Mouse (Mus musculus): ENCODE measurements at regions not wholly inside any gene's neighbourhood (a gene's known extent, or its start where the extent isn't known, plus 50 kb on each side); places are given as distances from the start of the nearest gene placed in this dataset.

GRCm38 (mm10) chr17:75877848-75878247, 326.1 kb upstream of the Fam98a start:
- Histone ChIP-seq H3K27me3 (replicated peaks; ENCODE audit: low read depth, poor library complexity, severe bottlenecking) (no peaks in the 10 kb centered on the region), H3K4me3 (no peak overlapping the region), H3K27ac (replicated peaks) (no peak overlapping the region), H3K4me1 (no peaks in the 10 kb centered on the region), H3K9me3 (no peaks in the 10 kb centered on the region), H3K36me3 (replicated peaks) (no peaks in the 10 kb centered on the region)
- 38% methylated on average over 1 of the region's 1 CpGs for WGBS
- no peak for DNase-seq (ENCODE audit: low spot score)

GRCm38 (mm10) chr17:75876895-75877294, 325.1 kb upstream of the Fam98a start:
- no peak overlapping the region for H3K27ac ChIP-seq (replicated peaks)
- WGBS, result 81% methylated on average over 7 of the region's 7 CpGs
- H3K36me3 ChIP-seq (replicated peaks), result no peaks in the 10 kb centered on the region
- no peaks in the 10 kb centered on the region for H3K9me3 ChIP-seq
- no peak for DNase-seq (ENCODE audit: low spot score)
- H3K4me3 ChIP-seq, result no peak overlapping the region
- H3K4me1 ChIP-seq, result no peaks in the 10 kb centered on the region
- H3K27me3 ChIP-seq (replicated peaks; ENCODE audit: low read depth, poor library complexity, severe bottlenecking), result no peaks in the 10 kb centered on the region

DNA sequence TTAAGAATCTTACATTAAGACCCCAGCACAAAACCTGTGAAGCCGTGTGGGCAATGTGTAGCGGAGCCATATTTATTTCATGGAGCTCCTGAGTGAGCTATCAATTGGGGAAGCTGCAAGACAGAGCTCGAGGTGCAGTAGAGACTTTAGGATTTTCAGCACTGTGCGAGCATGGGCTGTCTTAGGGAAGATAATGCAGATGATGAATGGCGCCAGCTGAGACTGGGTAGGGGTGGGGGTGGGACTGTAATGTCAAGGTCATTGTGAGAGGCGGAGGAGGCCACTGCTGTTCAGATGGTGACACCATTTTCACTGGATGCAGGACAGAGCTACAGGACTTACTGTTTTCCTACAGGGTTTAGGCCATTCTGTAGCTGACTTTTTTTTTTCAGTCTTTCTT, 322.8 kb upstream of the Fam98a start:
- no peak overlapping the region for H3K4me3 ChIP-seq
- H3K27ac ChIP-seq (replicated peaks), result no peak overlapping the region
- no peaks in the 10 kb centered on the region for H3K36me3 ChIP-seq (replicated peaks)
- H3K27me3 ChIP-seq (replicated peaks; ENCODE audit: low read depth, poor library complexity, severe bottlenecking), result no peaks in the 10 kb centered on the region
- H3K4me1 ChIP-seq, result no peaks in the 10 kb centered on the region
- no peaks in the 10 kb centered on the region for H3K9me3 ChIP-seq
- 87% methylated on average over 6 of the region's 6 CpGs for WGBS
- no peak for DNase-seq (ENCODE audit: low spot score)

DNA sequence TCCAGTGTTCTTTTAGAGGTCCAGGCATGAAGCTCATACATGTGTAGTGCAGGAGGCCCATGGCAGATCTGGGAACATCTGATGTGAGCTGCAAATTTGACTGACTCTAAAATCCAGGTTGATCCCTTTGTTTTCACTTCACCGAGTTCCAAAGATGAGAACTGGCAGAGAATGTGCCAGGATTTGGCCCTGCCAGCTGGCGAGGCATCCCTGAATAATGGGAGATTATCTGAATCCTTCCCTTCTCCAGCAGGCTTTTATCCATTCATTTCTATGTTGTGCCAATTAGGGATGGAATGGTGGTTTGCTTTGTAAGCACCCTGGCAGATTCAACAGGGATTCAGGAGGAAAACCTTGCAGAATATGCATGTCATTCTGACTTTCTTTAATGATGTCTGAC, 318.7 kb upstream of the Fam98a start:
- DNase-seq (ENCODE audit: low spot score), result no peak
- WGBS, result 54% methylated on average over 2 of the region's 2 CpGs
- H3K27ac ChIP-seq (replicated peaks), result no peak overlapping the region
- no peaks in the 10 kb centered on the region for H3K36me3 ChIP-seq (replicated peaks)
- H3K9me3 ChIP-seq, result no peaks in the 10 kb centered on the region
- H3K27me3 ChIP-seq (replicated peaks; ENCODE audit: low read depth, poor library complexity, severe bottlenecking), result no peaks in the 10 kb centered on the region
- no peaks in the 10 kb centered on the region for H3K4me1 ChIP-seq
- no peak overlapping the region for H3K4me3 ChIP-seq

DNA sequence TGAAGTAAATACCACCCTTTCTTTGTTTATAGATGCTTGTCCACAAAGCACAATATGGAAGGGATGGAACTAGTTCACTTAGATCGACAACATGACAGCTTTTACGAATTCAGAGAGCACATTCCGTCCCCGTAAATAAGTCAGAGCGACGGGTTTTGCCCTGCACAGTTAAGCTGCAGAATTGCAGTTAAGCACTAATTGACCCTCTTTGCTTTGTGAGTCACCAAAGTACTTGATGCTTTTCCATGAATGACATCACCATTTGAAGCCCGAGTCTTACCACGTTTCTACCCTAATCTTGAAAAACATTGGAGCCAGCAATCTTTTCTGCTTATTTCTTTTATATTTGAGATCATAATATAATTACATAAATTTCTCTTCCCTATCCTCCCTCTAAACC, 305.3 kb upstream of the Fam98a start:
- Histone ChIP-seq H3K9me3 (no peaks in the 10 kb centered on the region), H3K27ac (replicated peaks) (no peak overlapping the region), H3K4me3 (no peak overlapping the region), H3K27me3 (replicated peaks; ENCODE audit: low read depth, poor library complexity, severe bottlenecking) (no peaks in the 10 kb centered on the region), H3K36me3 (replicated peaks) (no peaks in the 10 kb centered on the region), H3K4me1 (no peaks in the 10 kb centered on the region)
- DNase-seq (ENCODE audit: low spot score), result no peak
- WGBS, result 75% methylated on average over 8 of the region's 8 CpGs

DNA sequence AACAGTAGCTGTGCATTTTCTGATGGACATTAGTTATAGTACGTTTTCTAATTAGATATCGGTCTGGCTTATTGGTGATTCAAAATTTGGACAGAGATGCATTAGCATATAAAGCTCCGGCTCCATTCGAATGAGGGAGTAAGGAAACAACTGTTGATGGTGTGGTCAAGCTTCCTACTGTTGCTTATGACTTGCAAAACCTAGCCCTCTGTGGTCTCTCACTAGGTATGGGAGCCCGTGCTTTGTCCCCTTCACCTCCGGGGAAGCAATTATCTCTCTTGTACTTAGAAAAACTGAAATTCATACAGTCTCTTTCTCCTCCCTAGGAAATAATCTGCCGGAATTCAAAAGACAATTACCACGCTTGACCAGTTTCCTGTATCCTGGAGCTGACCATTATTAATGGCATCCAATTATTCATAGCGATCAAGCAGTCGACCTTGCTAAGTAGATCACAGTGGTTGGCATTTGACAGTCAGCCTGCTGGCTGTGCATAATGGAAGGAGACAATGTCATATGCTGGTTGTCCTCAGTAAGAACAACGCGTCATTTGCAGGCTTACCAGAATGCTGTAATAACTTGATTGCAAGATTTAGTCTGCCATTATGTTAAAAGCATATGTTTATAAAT, 264.4 kb upstream of the Fam98a start:
- H3K27me3 ChIP-seq (replicated peaks; ENCODE audit: low read depth, poor library complexity, severe bottlenecking), result 0 out of 2 replicates have a peak, but pooled peaks cover 4% of the 10 kb centered on the region
- WGBS, result 67% methylated on average over 12 of the region's 12 CpGs
- H3K4me1 ChIP-seq, result peaks cover 19% of the 10 kb centered on the region
- no peak overlapping the region for H3K4me3 ChIP-seq
- DNase-seq (ENCODE audit: low spot score), result no peak
- no peaks in the 10 kb centered on the region for H3K36me3 ChIP-seq (replicated peaks)
- no peaks in the 10 kb centered on the region for H3K9me3 ChIP-seq
- H3K27ac ChIP-seq (replicated peaks), result no peak overlapping the region

- 0 out of 2 replicates have a peak, but pooled peaks cover 4% of the 10 kb centered on the region for H3K27me3 ChIP-seq (replicated peaks; ENCODE audit: low read depth, poor library complexity, severe bottlenecking)
- no peaks in the 10 kb centered on the region for H3K9me3 ChIP-seq
- 81% methylated on average over 3 of the region's 3 CpGs for WGBS
- no peak for DNase-seq (ENCODE audit: low spot score)
- peaks cover 10% of the 10 kb centered on the region; the same call in 1 of the 2 replicates for H3K4me1 ChIP-seq
- H3K4me3 ChIP-seq, result no peak overlapping the region
- H3K27ac ChIP-seq (replicated peaks), result no peak overlapping the region
- H3K36me3 ChIP-seq (replicated peaks), result no peaks in the 10 kb centered on the region
Observed at GRCm38 (mm10) chr17:75812163-75812562, 260.4 kb upstream of the Fam98a start.

DNA sequence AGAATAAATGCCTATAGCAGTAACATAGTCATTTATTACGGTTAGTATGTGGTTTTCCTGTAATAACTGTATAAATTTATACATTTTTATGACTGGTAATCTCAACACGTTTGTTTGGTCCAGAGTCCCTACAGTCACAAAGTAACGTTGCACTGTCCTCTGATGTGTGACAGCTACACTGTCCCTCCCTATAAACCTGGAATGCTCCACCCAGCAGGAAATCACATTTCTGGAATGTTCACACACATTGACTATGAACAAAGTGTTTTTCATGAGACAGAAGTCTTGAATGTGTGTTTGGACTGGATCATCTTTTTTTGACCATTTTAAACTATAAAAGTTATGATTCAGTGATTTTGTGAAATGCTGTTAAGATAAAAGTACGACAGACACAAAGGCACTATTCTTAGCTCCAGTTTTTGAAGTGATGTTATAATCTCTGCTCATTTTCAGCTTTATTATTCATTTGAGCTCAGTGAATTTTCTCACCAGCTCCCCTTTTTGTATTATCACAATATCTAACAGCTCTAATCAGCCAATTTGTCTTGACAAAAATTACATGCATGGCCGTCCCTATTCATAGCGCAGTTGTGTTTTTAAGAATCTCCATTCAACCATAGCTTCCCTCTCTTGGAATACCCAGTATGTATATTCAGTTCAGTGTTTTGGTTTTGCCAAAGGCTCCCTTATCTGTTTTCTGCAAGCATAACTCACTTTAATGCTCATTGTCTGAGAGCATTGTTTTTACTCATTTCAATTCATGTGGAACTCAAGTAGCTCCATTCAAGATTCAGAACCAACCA, 257.0 kb upstream of the Fam98a start:
- Histone ChIP-seq H3K27me3 (replicated peaks; ENCODE audit: low read depth, poor library complexity, severe bottlenecking) (0 out of 2 replicates have a peak, but pooled peaks cover 4% of the 10 kb centered on the region), H3K36me3 (replicated peaks) (no peaks in the 10 kb centered on the region), H3K9me3 (no peaks in the 10 kb centered on the region), H3K27ac (replicated peaks) (no peak overlapping the region), H3K4me1 (no peaks in the 10 kb centered on the region; the same call in 1 of the 2 replicates), H3K4me3 (no peak overlapping the region)
- WGBS, result 70% methylated on average over 6 of the region's 6 CpGs
- DNase-seq (ENCODE audit: low spot score), result no peak

GRCm38 (mm10) chr17:75808025-75808424, 256.3 kb upstream of the Fam98a start:
- 71% methylated on average over 1 of the region's 1 CpGs for WGBS
- Histone ChIP-seq H3K27me3 (replicated peaks; ENCODE audit: low read depth, poor library complexity, severe bottlenecking) (0 out of 2 replicates have a peak, but pooled peaks cover 4% of the 10 kb centered on the region), H3K4me3 (no peak overlapping the region), H3K4me1 (no peaks in the 10 kb centered on the region; the same call in 1 of the 2 replicates), H3K9me3 (no peaks in the 10 kb centered on the region), H3K36me3 (replicated peaks) (no peaks in the 10 kb centered on the region), H3K27ac (replicated peaks) (no peak overlapping the region)
- no peak for DNase-seq (ENCODE audit: low spot score)

DNA sequence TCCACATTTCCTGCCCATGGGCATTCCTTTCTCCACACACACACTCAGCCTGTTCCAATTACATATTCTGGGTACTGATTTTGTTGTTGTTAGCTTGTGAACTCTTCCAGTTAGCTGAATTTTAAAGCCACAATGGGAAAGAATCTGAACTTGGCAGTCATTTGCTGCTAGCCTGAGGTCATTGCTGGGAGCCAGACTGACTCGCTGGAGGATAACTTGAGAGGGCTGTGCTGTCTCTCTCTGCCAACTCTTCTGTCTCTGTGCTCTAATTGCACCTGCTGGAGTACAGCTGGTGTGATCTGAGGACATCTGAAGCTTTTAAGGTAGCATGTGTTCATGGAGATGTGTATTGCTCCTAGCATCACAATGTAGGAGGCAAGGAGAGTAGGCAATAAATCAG, 252.6 kb upstream of the Fam98a start:
- Histone ChIP-seq H3K36me3 (replicated peaks) (no peaks in the 10 kb centered on the region), H3K4me3 (no peak overlapping the region), H3K4me1 (no peaks in the 10 kb centered on the region; the same call in 1 of the 2 replicates), H3K27ac (replicated peaks) (no peak overlapping the region), H3K9me3 (no peaks in the 10 kb centered on the region), H3K27me3 (replicated peaks; ENCODE audit: low read depth, poor library complexity, severe bottlenecking) (no peaks in the 10 kb centered on the region)
- DNase-seq (ENCODE audit: low spot score), result no peak
- 70% methylated on average over 1 of the region's 1 CpGs for WGBS

- 91% methylated on average over 3 of the region's 3 CpGs for WGBS
- H3K36me3 ChIP-seq (replicated peaks), result no peaks in the 10 kb centered on the region
- H3K4me3 ChIP-seq, result no peak overlapping the region
- H3K27ac ChIP-seq (replicated peaks), result no peak overlapping the region
- no peaks in the 10 kb centered on the region for H3K27me3 ChIP-seq (replicated peaks; ENCODE audit: low read depth, poor library complexity, severe bottlenecking)
- no peak for DNase-seq (ENCODE audit: low spot score)
- H3K4me1 ChIP-seq, result no peaks in the 10 kb centered on the region
- H3K9me3 ChIP-seq, result no peaks in the 10 kb centered on the region
Observed at GRCm38 (mm10) chr17:75796380-75796779, 244.6 kb upstream of the Fam98a start.

- Histone ChIP-seq H3K9me3 (no peaks in the 10 kb centered on the region), H3K27ac (replicated peaks) (no peak overlapping the region), H3K4me1 (no peaks in the 10 kb centered on the region), H3K4me3 (no peak overlapping the region), H3K27me3 (replicated peaks; ENCODE audit: low read depth, poor library complexity, severe bottlenecking) (no peaks in the 10 kb centered on the region), H3K36me3 (replicated peaks) (no peaks in the 10 kb centered on the region)
- DNase-seq (ENCODE audit: low spot score), result no peak
- WGBS, result 82% methylated on average over 3 of the region's 3 CpGs
Observed at GRCm38 (mm10) chr17:75795772-75796171, 244.0 kb upstream of the Fam98a start.

GRCm38 (mm10) chr17:75779770-75780169, 228.0 kb upstream of the Fam98a start:
- peak; percentile 17 for DNase-seq (ENCODE audit: low spot score)
- 45% methylated on average over 2 of the region's 2 CpGs for WGBS
- Histone ChIP-seq H3K4me1 (no peaks in the 10 kb centered on the region), H3K9me3 (no peaks in the 10 kb centered on the region), H3K27ac (replicated peaks) (no peak overlapping the region), H3K4me3 (no peak overlapping the region), H3K27me3 (replicated peaks; ENCODE audit: low read depth, poor library complexity, severe bottlenecking) (no peaks in the 10 kb centered on the region), H3K36me3 (replicated peaks) (no peaks in the 10 kb centered on the region)
